13 mouse cellular contexts compared by ENCODE assay signal in the genomic region with DNA sequence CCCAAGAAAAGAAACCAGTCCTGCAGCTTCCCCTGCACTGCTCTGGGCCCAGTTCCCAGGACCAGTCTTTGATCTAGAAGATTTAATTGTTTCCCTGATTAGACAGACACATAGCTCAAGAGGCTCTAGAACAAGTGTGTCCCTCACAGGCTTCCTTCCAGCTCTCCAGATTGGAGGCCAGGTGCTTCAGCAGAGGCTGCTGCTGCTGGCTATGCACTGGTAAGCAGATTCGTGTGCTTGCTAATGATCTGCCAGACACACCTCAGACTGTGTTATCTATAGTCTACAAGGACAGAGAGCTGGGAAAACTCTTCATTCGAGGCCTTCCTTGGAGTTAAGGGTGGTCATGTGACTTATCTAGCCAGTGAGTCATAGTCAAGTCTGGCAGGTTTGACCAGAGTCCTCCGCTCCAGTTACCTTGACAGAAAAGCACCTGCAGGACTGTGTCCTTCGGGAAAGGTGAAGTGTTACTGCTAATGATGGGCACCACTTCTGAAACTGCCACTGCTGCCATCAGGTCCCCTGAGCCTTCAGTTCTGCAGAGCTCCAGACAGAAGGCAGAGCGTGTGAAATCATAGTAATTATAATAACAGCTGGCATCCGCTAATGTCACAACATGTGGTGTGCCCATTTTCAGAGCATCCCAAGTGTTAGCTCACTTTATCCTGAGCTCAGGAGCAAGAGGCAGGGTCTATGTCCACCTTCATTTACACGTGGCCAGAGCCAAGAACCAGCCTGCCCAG. TPM values are rescaled to one million over a fixed set of nuclear protein-coding genes. Genes with fewer than 3 reads are reported as not detected.
DNase-seq lines count a peak whose midpoint lies in the region; ATAC-seq and TF ChIP-seq lines count a peak whose summit lies in the region.
"Had no signal": no experiment of that assay in that cellular context is flagged by ENCODE, and none has a peak within 500 bp of the region (broad histone marks: within the 10 kb centered on the region; RNA-seq: fewer than 3 reads in every experiment).

No protein-coding gene starts in this region.

- H3K36me3 ChIP-seq in hindbrain, postnatal 0 days (ENCODE audit: insufficient read depth, low read length), result no peaks in the 10 kb centered on the region
- H3K36me3 ChIP-seq in lung, postnatal 0 days (ENCODE audit: insufficient read depth, low read length), result no peaks in the 10 kb centered on the region
- no peaks in the 10 kb centered on the region for H3K36me3 ChIP-seq in thymus, adult 2 months (ENCODE audit: control insufficient read depth, insufficient read depth, low read length)
- H3K36me3 ChIP-seq: embryonic facial prominence, embryonic 12.5 days; heart, embryonic 12.5 days; liver, embryonic 13.5 days had no signal

- TF ChIP-seq EP300 in lung, postnatal 0 days (IDR thresholded peaks at IDR 0.05), result peak; percentile 65

- H3K4me1 ChIP-seq in hindbrain, postnatal 0 days (ENCODE audit: insufficient read depth, low read length), result peaks cover 66% of the 10 kb centered on the region
- peaks cover 13% of the 10 kb centered on the region; the same call in 1 of the 2 replicates for H3K4me1 ChIP-seq in lung, postnatal 0 days (ENCODE audit: insufficient read depth, low read depth, low read length)
- peaks cover 19% of the 10 kb centered on the region for H3K4me1 ChIP-seq in thymus, adult 2 months (replicated peaks; ENCODE audit: control insufficient read depth, insufficient read depth, low read length)
- H3K4me1 ChIP-seq: heart, embryonic 12.5 days had no signal

- no peaks in the 10 kb centered on the region for H3K9me3 ChIP-seq in hindbrain, postnatal 0 days (ENCODE audit: low read length)
- H3K9me3 ChIP-seq in lung, postnatal 0 days (ENCODE audit: low read length), result no peaks in the 10 kb centered on the region
- H3K9me3 ChIP-seq: embryonic facial prominence, embryonic 12.5 days; heart, embryonic 12.5 days; liver, embryonic 13.5 days had no signal

- peak overlapping the region; percentile 12; the same call in 1 of the 2 replicates for H3K27ac ChIP-seq in hindbrain, postnatal 0 days
- H3K27ac ChIP-seq in lung, postnatal 0 days (ENCODE audit: low read length), result peak overlapping the region; percentile 32; the same call in 1 of the 2 replicates
- H3K27ac ChIP-seq in thymus, adult 2 months (ENCODE audit: control insufficient read depth, insufficient read depth, low read length), result no peak overlapping the region
- H3K27ac ChIP-seq: embryonic facial prominence, embryonic 12.5 days; liver, embryonic 13.5 days had no signal

- intact Hi-C loops in gastrocnemius, postnatal 36 days (cut with DNase I), result no loop called here

- no peak overlapping the region for H3K4me2 ChIP-seq in hindbrain, postnatal 0 days (ENCODE audit: low read depth, low read length)
- no peak overlapping the region for H3K4me2 ChIP-seq in lung, postnatal 0 days (replicated peaks; ENCODE audit: low read depth, low read length)
- H3K4me2 ChIP-seq: embryonic facial prominence, embryonic 12.5 days; heart, embryonic 12.5 days; liver, embryonic 13.5 days had no signal

- H3K9ac ChIP-seq in hindbrain, postnatal 0 days (replicated peaks; ENCODE audit: low read length), result no peak overlapping the region
- no peak overlapping the region for H3K9ac ChIP-seq in lung, postnatal 0 days (replicated peaks; ENCODE audit: low read depth)
- H3K9ac ChIP-seq: embryonic facial prominence, embryonic 12.5 days; heart, embryonic 12.5 days; liver, embryonic 13.5 days had no signal

- TF ChIP-seq POLR2A in thymus, adult 2 months (IDR thresholded peaks at IDR 0.05; ENCODE audit: control insufficient read depth, extremely low read depth, insufficient read depth, low read length, poor library complexity), result no peak

- TF ChIP-seq CTCF in hindbrain, postnatal 0 days (IDR thresholded peaks at IDR 0.05; ENCODE audit: low read depth), result no peak
- TF ChIP-seq CTCF in lung, postnatal 0 days (IDR thresholded peaks at IDR 0.05), result no peak
- no peak for TF ChIP-seq CTCF in thymus, adult 2 months (IDR thresholded peaks at IDR 0.05; ENCODE audit: borderline replicate concordance, control insufficient read depth, extremely low read depth, insufficient read depth, low read length, poor library complexity)

- no peaks in the 10 kb centered on the region for H3K27me3 ChIP-seq in hindbrain, postnatal 0 days (ENCODE audit: insufficient read depth, low read length)
- no peaks in the 10 kb centered on the region for H3K27me3 ChIP-seq in lung, postnatal 0 days (replicated peaks; ENCODE audit: insufficient read depth, low read length)
- no peaks in the 10 kb centered on the region for H3K27me3 ChIP-seq in thymus, adult 2 months (ENCODE audit: control insufficient read depth, insufficient read depth, low read length)
- H3K27me3 ChIP-seq: embryonic facial prominence, embryonic 12.5 days; liver, embryonic 13.5 days had no signal

- peak; percentile 35; the same call in 1 of the 2 replicates for ATAC-seq in hindbrain, postnatal 0 days
- ATAC-seq in lung, postnatal 0 days, result peak; percentile 81

- DNase-seq in kidney, adult 11 months, result peak; percentile 69
- no peak for DNase-seq in kidney, adult 18-20 months
- peak; percentile 8 for DNase-seq in MN1 (ENCODE audit: low spot score)
- DNase-seq in hindbrain, postnatal 0 days (ENCODE audit: low spot score), result peak; percentile 66
- peak; percentile 88 for DNase-seq in lung, postnatal 0 days (ENCODE audit: low spot score)
- no peak for DNase-seq in thymus, adult 2 months
- DNase-seq in heart, adult 11 months, result no peak
- DNase-seq in gastrocnemius, postnatal 36 days, result no peak
- DNase-seq: cerebellum, adult 11 months; liver, embryonic 13.5 days; right cerebral cortex, adult 18-20 months had no signal

- H3K4me3 ChIP-seq in hindbrain, postnatal 0 days (ENCODE audit: low read length), result no peak overlapping the region
- no peak overlapping the region for H3K4me3 ChIP-seq in lung, postnatal 0 days (ENCODE audit: low read depth, low read length)
- no peak overlapping the region for H3K4me3 ChIP-seq in thymus, adult 2 months (ENCODE audit: control insufficient read depth, insufficient read depth, low read length)
- H3K4me3 ChIP-seq: embryonic facial prominence, embryonic 12.5 days; heart, embryonic 12.5 days; liver, embryonic 13.5 days had no signal

- WGBS in hindbrain, postnatal 0 days, result 41% methylated on average over 7 of the region's 7 CpGs
- 48% methylated on average over 7 of the region's 7 CpGs for WGBS in lung, postnatal 0 days
- 86% methylated on average over 7 of the region's 7 CpGs for WGBS in thymus, adult 2 months

RNA-seq across cellular contexts. Expression of a gene that starts 48.7 kb away (rescaled TPM):
- total RNA-seq in hindbrain, postnatal 0 days (2014; rRNA removed), result 108 and 110 TPM in 2 replicates
- 15.2 and 19.7 TPM in 2 replicates for polyA plus RNA-seq in hindbrain, postnatal 0 days (2015; fragmentation: Nextera tagmentation; extraction: Ambion mirVana)
- 17.7 and 18.5 TPM in 2 replicates for polyA plus RNA-seq in lung, postnatal 0 days (2015; fragmentation: Nextera tagmentation; extraction: Ambion mirVana)
- polyA plus RNA-seq in thymus, adult 2 months (2012; rRNA removed), result 93.0 and 111 TPM in 2 replicates
- total RNA-seq in gastrocnemius, postnatal 36 days (2021), result 1 to 10 TPM; 6.3 to 6.5 TPM

Comparison
In these comparisons a context has a peak if more than half of its experiments do, and no peak if none do; other contexts are left out.
1. DNase-seq: peak in kidney, adult 11 months (single experiment), MN1 (single experiment), hindbrain, postnatal 0 days (single experiment) and lung, postnatal 0 days (single experiment); none in kidney, adult 18-20 months (single experiment), thymus, adult 2 months (single experiment), heart, adult 11 months (single experiment) and gastrocnemius, postnatal 36 days (0 of 2).